Mouse (Mus musculus): ENCODE data around the gene Mthfd2. TPM values are rescaled to one million over a fixed set of nuclear protein-coding genes. Genes with fewer than 3 reads are reported as not detected.

The Mthfd2 gene
- polyA plus RNA-seq, 1 experiment from 2014 or later = 39.7 TPM

GRCm38 (mm10) chr6:83323652-83324419 is 1.9 kb downstream of the Mthfd2 start:
- no peak overlapping the region for H3K4me2 ChIP-seq
- peaks cover 4% of the 10 kb centered on the region; the same call in 1 of the 2 replicates for H3K36me3 ChIP-seq
- H3K9me3 ChIP-seq (replicated peaks) = no peaks in the 10 kb centered on the region
- no peaks in the 10 kb centered on the region for H3K27me3 ChIP-seq
- peaks cover 12% of the 10 kb centered on the region for H3K4me1 ChIP-seq
- no peak overlapping the region for H3K9ac ChIP-seq
- H3K27ac ChIP-seq = no peak overlapping the region
- no peak for ATAC-seq (replicated peaks; ENCODE audit: low FRiP score)
- 69% methylated on average over 8 of the region's 8 CpGs for WGBS
- no peak overlapping the region for H3K4me3 ChIP-seq (replicated peaks)

GRCm38 (mm10) chr6:83322794-83323193 is 2.9 kb downstream of the Mthfd2 start:
- H3K27me3 ChIP-seq = no peaks in the 10 kb centered on the region
- no peak for ATAC-seq (replicated peaks; ENCODE audit: low FRiP score)

GRCm38 (mm10) chr6:83321927-83322326 is 3.8 kb downstream of the Mthfd2 start:
- no peak overlapping the region for H3K4me3 ChIP-seq (replicated peaks)
- no peaks in the 10 kb centered on the region for H3K36me3 ChIP-seq
- H3K27me3 ChIP-seq = no peaks in the 10 kb centered on the region
- no peak overlapping the region for H3K9ac ChIP-seq
- H3K27ac ChIP-seq = no peak overlapping the region
- H3K4me1 ChIP-seq = peaks cover 9% of the 10 kb centered on the region
- H3K9me3 ChIP-seq (replicated peaks) = no peaks in the 10 kb centered on the region
- no peak for ATAC-seq (replicated peaks; ENCODE audit: low FRiP score)
- 53% methylated on average over 1 of the region's 1 CpGs for WGBS
- no peak overlapping the region for H3K4me2 ChIP-seq

More at GRCm38 (mm10) chr6:83322794-83323193, 2.9 kb downstream of the Mthfd2 start:
- 75% methylated on average over 2 of the region's 2 CpGs for WGBS
- H3K27ac ChIP-seq = no peak overlapping the region
- no peak overlapping the region for H3K4me2 ChIP-seq
- peaks cover 12% of the 10 kb centered on the region for H3K4me1 ChIP-seq
- H3K36me3 ChIP-seq = no peaks in the 10 kb centered on the region
- H3K9ac ChIP-seq = no peak overlapping the region
- H3K9me3 ChIP-seq (replicated peaks) = no peaks in the 10 kb centered on the region
- no peak overlapping the region for H3K4me3 ChIP-seq (replicated peaks)

GRCm38 (mm10) chr6:83317108-83317741 is 8.5 kb downstream of the Mthfd2 start:
- H3K27ac ChIP-seq = peak overlapping the region; percentile 71
- H3K4me2 ChIP-seq = peak overlapping the region; percentile 96

GRCm38 (mm10) chr6:83316022-83316421 is 9.7 kb downstream of the Mthfd2 start:
- H3K27ac ChIP-seq = peak overlapping the region; percentile 52
- peak; percentile 30; the same call in 1 of the 2 replicates for ATAC-seq (replicated peaks; ENCODE audit: low FRiP score)
- H3K4me2 ChIP-seq = peak overlapping the region; percentile 96
- no peaks in the 10 kb centered on the region for H3K27me3 ChIP-seq
- H3K4me3 ChIP-seq (replicated peaks) = peak overlapping the region; percentile 99
- 3% methylated on average over 10 of the region's 10 CpGs for WGBS
- H3K36me3 ChIP-seq = peaks cover 21% of the 10 kb centered on the region
- H3K9me3 ChIP-seq (replicated peaks) = no peaks in the 10 kb centered on the region
- no peak overlapping the region for H3K9ac ChIP-seq
- peaks cover 19% of the 10 kb centered on the region for H3K4me1 ChIP-seq

More at GRCm38 (mm10) chr6:83317108-83317741, 8.5 kb downstream of the Mthfd2 start:
- no peaks in the 10 kb centered on the region for H3K27me3 ChIP-seq
- peaks cover 19% of the 10 kb centered on the region for H3K4me1 ChIP-seq
- no peaks in the 10 kb centered on the region for H3K9me3 ChIP-seq (replicated peaks)
- ATAC-seq (replicated peaks; ENCODE audit: low FRiP score) = peak; percentile 98
- peaks cover 10% of the 10 kb centered on the region for H3K36me3 ChIP-seq
- H3K4me3 ChIP-seq (replicated peaks) = peak overlapping the region; percentile 99
- under 1% methylated on average over 52 of the region's 52 CpGs for WGBS
- H3K9ac ChIP-seq = peak overlapping the region; percentile 79

- H3K4me2 ChIP-seq = peak overlapping the region; percentile 96; the same call in 1 of the 2 replicates
Measured at GRCm38 (mm10) chr6:83315293-83315692, 10.4 kb downstream of the Mthfd2 start.

GRCm38 (mm10) chr6:83312514-83312913 is 13.2 kb downstream of the Mthfd2 start:
- no peak overlapping the region for H3K27ac ChIP-seq
- WGBS = 88% methylated on average over 8 of the region's 8 CpGs

More at GRCm38 (mm10) chr6:83315293-83315692, 10.4 kb downstream of the Mthfd2 start:
- Histone ChIP-seq H3K27ac (no peak overlapping the region), H3K4me1 (peaks cover 19% of the 10 kb centered on the region), H3K9me3 (replicated peaks) (no peaks in the 10 kb centered on the region), H3K4me3 (replicated peaks) (no peak overlapping the region), H3K36me3 (peaks cover 28% of the 10 kb centered on the region), H3K27me3 (no peaks in the 10 kb centered on the region), H3K9ac (no peak overlapping the region)
- ATAC-seq (replicated peaks; ENCODE audit: low FRiP score) = no peak

GRCm38 (mm10) chr6:83312021-83312420 is 13.7 kb downstream of the Mthfd2 start:
- no peak overlapping the region for H3K27ac ChIP-seq

More at GRCm38 (mm10) chr6:83312514-83312913, 13.2 kb downstream of the Mthfd2 start:
- H3K4me2 ChIP-seq = no peak overlapping the region
- H3K36me3 ChIP-seq = peaks cover 54% of the 10 kb centered on the region
- H3K9me3 ChIP-seq (replicated peaks) = no peaks in the 10 kb centered on the region
- peaks cover 23% of the 10 kb centered on the region for H3K4me1 ChIP-seq
- no peak for ATAC-seq (replicated peaks; ENCODE audit: low FRiP score)
- H3K4me3 ChIP-seq (replicated peaks) = no peak overlapping the region
- H3K9ac ChIP-seq = no peak overlapping the region
- H3K27me3 ChIP-seq = no peaks in the 10 kb centered on the region

GRCm38 (mm10) chr6:83311206-83311605 is 14.5 kb downstream of the Mthfd2 start:
- H3K27me3 ChIP-seq = no peaks in the 10 kb centered on the region
- no peak overlapping the region for H3K4me2 ChIP-seq
- H3K9ac ChIP-seq = no peak overlapping the region
- ATAC-seq (replicated peaks; ENCODE audit: low FRiP score) = no peak
- H3K9me3 ChIP-seq (replicated peaks) = no peaks in the 10 kb centered on the region
- WGBS = 92% methylated on average over 11 of the region's 11 CpGs
- H3K36me3 ChIP-seq = peaks cover 67% of the 10 kb centered on the region
- H3K4me3 ChIP-seq (replicated peaks) = no peak overlapping the region
- H3K27ac ChIP-seq = no peak overlapping the region
- H3K4me1 ChIP-seq = peaks cover 14% of the 10 kb centered on the region

More at GRCm38 (mm10) chr6:83312021-83312420, 13.7 kb downstream of the Mthfd2 start:
- H3K27me3 ChIP-seq = no peaks in the 10 kb centered on the region
- ATAC-seq (replicated peaks; ENCODE audit: low FRiP score) = no peak
- no peak overlapping the region for H3K4me2 ChIP-seq
- H3K9me3 ChIP-seq (replicated peaks) = no peaks in the 10 kb centered on the region
- H3K9ac ChIP-seq = no peak overlapping the region
- H3K36me3 ChIP-seq = peaks cover 59% of the 10 kb centered on the region
- peaks cover 23% of the 10 kb centered on the region for H3K4me1 ChIP-seq
- 88% methylated on average over 7 of the region's 7 CpGs for WGBS
- H3K4me3 ChIP-seq (replicated peaks) = no peak overlapping the region

- Histone ChIP-seq H3K4me1 (peaks cover 4% of the 10 kb centered on the region; the same call in 1 of the 2 replicates), H3K36me3 (peaks cover 85% of the 10 kb centered on the region)
Measured at GRCm38 (mm10) chr6:83309017-83309416, 16.7 kb downstream of the Mthfd2 start.

GRCm38 (mm10) chr6:83302264-83302663 is 23.4 kb downstream of the Mthfd2 start:
- Histone ChIP-seq H3K36me3 (peaks cover 29% of the 10 kb centered on the region), H3K27me3 (no peaks in the 10 kb centered on the region), H3K27ac (no peak overlapping the region), H3K4me1 (peaks cover 4% of the 10 kb centered on the region; the same call in 1 of the 2 replicates), H3K9me3 (replicated peaks) (no peaks in the 10 kb centered on the region), H3K4me2 (no peak overlapping the region), H3K9ac (no peak overlapping the region), H3K4me3 (replicated peaks) (no peak overlapping the region)
- no peak for ATAC-seq (replicated peaks; ENCODE audit: low FRiP score)
- 64% methylated on average over 5 of the region's 5 CpGs for WGBS

More at GRCm38 (mm10) chr6:83309017-83309416, 16.7 kb downstream of the Mthfd2 start:
- Histone ChIP-seq H3K9me3 (replicated peaks) (no peaks in the 10 kb centered on the region), H3K9ac (no peak overlapping the region), H3K4me2 (no peak overlapping the region), H3K27ac (no peak overlapping the region), H3K4me3 (replicated peaks) (no peak overlapping the region), H3K27me3 (no peaks in the 10 kb centered on the region)
- WGBS = 96% methylated on average over 7 of the region's 7 CpGs
- no peak for ATAC-seq (replicated peaks; ENCODE audit: low FRiP score)

- WGBS = 82% methylated on average over 2 of the region's 2 CpGs
- no peak for ATAC-seq (replicated peaks; ENCODE audit: low FRiP score)
- no peak overlapping the region for H3K9ac ChIP-seq
- H3K27ac ChIP-seq = no peak overlapping the region
- H3K4me1 ChIP-seq = peaks cover 4% of the 10 kb centered on the region; the same call in 1 of the 2 replicates
- peaks cover 19% of the 10 kb centered on the region for H3K36me3 ChIP-seq
- H3K27me3 ChIP-seq = no peaks in the 10 kb centered on the region
- no peak overlapping the region for H3K4me2 ChIP-seq
- H3K9me3 ChIP-seq (replicated peaks) = no peaks in the 10 kb centered on the region
- no peak overlapping the region for H3K4me3 ChIP-seq (replicated peaks)
Measured at GRCm38 (mm10) chr6:83301294-83301693, 24.4 kb downstream of the Mthfd2 start.
